Mouse (Mus musculus) thymus, adult 2 months (tissue): ENCODE results near the gene Uqcc3. TPM values are rescaled to one million over a fixed set of nuclear protein-coding genes. Genes with fewer than 3 reads are reported as not detected.
"Not testable (repeated sequence)": the region's sequence is repeated elsewhere in the genome, so short reads cannot be mapped to it uniquely, and the experiment has no call there.

Experiments used
- DNase-seq: peaks from one replicate; pipeline ENCODE4 v3.0.0; 2021
- H3K27ac ChIP-seq: fragments of 200-500 bp; 2 replicates; pipeline ENCODE4 v1.5.1; 2012; ENCODE audit warnings: low read length, control low read depth; ENCODE audit not compliant: control insufficient read depth, insufficient read depth
- H3K27me3 ChIP-seq: fragments of 200-500 bp; 2 replicates; pipeline ENCODE4 v1.6.1; 2012; ENCODE audit warnings: mild to moderate bottlenecking, low read length, moderate library complexity, mixed read lengths; ENCODE audit not compliant: control insufficient read depth, insufficient read depth
- H3K36me3 ChIP-seq: fragments of 200-500 bp; 2 replicates; pipeline ENCODE4 v1.6.1; 2012; ENCODE audit warnings: mild to moderate bottlenecking, low read length, moderate library complexity; ENCODE audit not compliant: control insufficient read depth, insufficient read depth
- H3K4me1 ChIP-seq: fragments of 200-500 bp; replicated peaks from 2 replicates; pipeline ENCODE4 v1.6.1; 2012; ENCODE audit warnings: low read length; ENCODE audit not compliant: control insufficient read depth, insufficient read depth
- H3K4me3 ChIP-seq: fragments of 200-500 bp; 2 replicates; pipeline ENCODE4 v1.5.1; 2012; ENCODE audit warnings: mild to moderate bottlenecking, low read length, control low read depth, moderate library complexity; ENCODE audit not compliant: control insufficient read depth, insufficient read depth
- CTCF ChIP-seq: fragments of 200-500 bp; IDR thresholded peaks from 2 replicates; pipeline ENCODE4 v1.5.1; 2012; ENCODE audit warnings: mild to moderate bottlenecking, control low read depth, low read length, moderate library complexity, borderline replicate concordance; ENCODE audit not compliant: control insufficient read depth, poor library complexity, insufficient read depth; ENCODE audit errors: extremely low read depth
- POLR2A ChIP-seq: fragments of 200-500 bp; IDR thresholded peaks from 2 replicates; pipeline ENCODE4 v1.6.1; 2012; ENCODE audit warnings: mild to moderate bottlenecking, low read length, control low read depth, moderate library complexity; ENCODE audit not compliant: control insufficient read depth, poor library complexity, insufficient read depth; ENCODE audit errors: extremely low read depth
- WGBS: fragments of 180-500 bp; shearing (Covaris S2); methylation state at CpG from one replicate; pipeline ENCODE4 v1.1.7; 2018; 5-methylcytosine and 5-hydroxymethylcytosine counted together
- polyA plus RNA-seq: library from polyadenylated mRNA; depleted of rRNA; stranded (reverse); fragments of >200 nt; gene quantifications from 2 replicates; pipeline ENCODE4 v1.2.3, GENCODE M21; 2012

Uqcc3 gene
- polyA plus RNA-seq, 1 experiment = 39.2 TPM

GRCm38 (mm10) chr19:8871267-8872186, 9.2 kb downstream of the Uqcc3 start, which contains the start of gene Ubxn1:
Ubxn1 (plus strand) TSS chr19:8871496.
- no peaks in the 10 kb centered on the region for H3K27me3 ChIP-seq
- TF ChIP-seq POLR2A (peak; percentile 63; the same call in 1 of the 2 replicates), CTCF (0 out of 2 replicates have a peak, but pooled peaks have one; percentile 21)
- H3K4me1 ChIP-seq = peaks cover 9% of the 10 kb centered on the region
- DNase-seq = peak; percentile 99
- H3K36me3 ChIP-seq = peaks cover 18% of the 10 kb centered on the region
- under 1% methylated on average over 59 of the region's 59 CpGs for WGBS
- H3K4me3 ChIP-seq = peak within 1 kb of the TSS; percentile 92
- H3K27ac ChIP-seq = peak within 1 kb of the TSS; percentile 35

GRCm38 (mm10) chr19:8870838-8871237, 9.9 kb downstream of the Uqcc3 start:
- Histone ChIP-seq H3K4me1 (peaks cover 9% of the 10 kb centered on the region), H3K36me3 (peaks cover 18% of the 10 kb centered on the region), H3K4me3 (peak overlapping the region; percentile 92), H3K27me3 (no peaks in the 10 kb centered on the region), H3K27ac (peak overlapping the region; percentile 35)
- 24% methylated on average over 9 of the region's 9 CpGs for WGBS
- no peak for DNase-seq
- TF ChIP-seq CTCF (no peak), POLR2A (no peak)

DNA sequence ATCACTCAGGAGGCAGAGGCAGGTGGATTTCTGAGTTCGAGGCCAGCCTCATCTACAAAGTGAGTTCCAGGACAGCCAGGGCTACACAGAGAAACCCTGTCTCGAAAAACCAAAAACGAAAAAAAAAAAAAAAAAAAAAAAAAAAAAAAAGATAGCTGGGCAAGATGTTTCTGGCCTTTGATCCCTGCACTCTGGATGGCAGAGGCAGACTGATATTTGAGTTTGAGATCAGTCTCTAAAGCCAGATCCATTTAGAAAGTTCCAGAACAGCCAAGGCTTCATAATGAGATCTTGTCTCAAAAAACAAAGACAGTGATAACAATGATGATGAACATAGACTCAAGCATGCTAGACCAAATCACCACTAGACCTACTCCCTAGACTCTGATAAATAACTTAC, 10.3 kb downstream of the Uqcc3 start:
- WGBS = 66% methylated on average over 3 of the region's 3 CpGs
- H3K27ac ChIP-seq, H3K4me1 ChIP-seq, H3K27me3 ChIP-seq, DNase-seq, H3K4me3 ChIP-seq: not testable (repeated sequence)
- peaks cover 18% of the 10 kb centered on the region for H3K36me3 ChIP-seq

GRCm38 (mm10) chr19:8864265-8864664, 16.5 kb downstream of the Uqcc3 start:
- Histone ChIP-seq H3K4me1 (no peaks in the 10 kb centered on the region), H3K27ac (no peak overlapping the region), H3K36me3 (no peaks in the 10 kb centered on the region), H3K27me3 (no peaks in the 10 kb centered on the region), H3K4me3 (no peak overlapping the region)
- 90% methylated on average over 6 of the region's 6 CpGs for WGBS
- no peak for DNase-seq
- no peak for TF ChIP-seq CTCF
- TF ChIP-seq POLR2A = no peak

DNA sequence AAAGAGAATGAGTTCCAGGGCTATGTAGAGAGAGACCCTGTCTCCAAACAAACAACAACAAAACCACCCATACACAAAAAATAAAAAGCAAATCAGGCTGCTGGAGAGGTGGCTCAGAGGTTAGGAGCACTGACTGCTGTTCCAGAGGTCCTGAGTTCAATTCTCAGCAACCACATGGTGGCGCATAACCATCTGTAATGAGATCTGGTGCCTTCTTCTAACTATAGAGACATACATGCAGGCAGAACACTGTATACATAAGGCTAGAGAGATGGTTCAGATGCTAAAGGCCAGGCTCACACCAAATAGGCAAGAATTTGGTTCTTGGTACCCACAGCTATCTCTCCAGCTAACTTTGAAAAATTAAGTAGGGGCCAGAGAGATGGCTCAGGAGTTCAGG, 21.7 kb downstream of the Uqcc3 start:
- no peaks in the 10 kb centered on the region for H3K4me1 ChIP-seq
- peak; percentile 61 for DNase-seq
- TF ChIP-seq POLR2A (no peak), CTCF (no peak)
- H3K27ac ChIP-seq = no peak overlapping the region
- no peak overlapping the region for H3K4me3 ChIP-seq
- no peaks in the 10 kb centered on the region for H3K27me3 ChIP-seq
- no peaks in the 10 kb centered on the region for H3K36me3 ChIP-seq
- 39% methylated on average over 1 of the region's 1 CpGs for WGBS

GRCm38 (mm10) chr19:8857689-8858088, 23.0 kb downstream of the Uqcc3 start:
- Histone ChIP-seq H3K27ac (no peak overlapping the region), H3K27me3 (no peaks in the 10 kb centered on the region), H3K4me1 (no peaks in the 10 kb centered on the region), H3K4me3 (no peak overlapping the region), H3K36me3 (no peaks in the 10 kb centered on the region)
- peak; percentile 50 for DNase-seq
- 33% methylated on average over 4 of the region's 4 CpGs for WGBS
- no peak for TF ChIP-seq CTCF

GRCm38 (mm10) chr19:8853117-8853516, 27.6 kb downstream of the Uqcc3 start:
- WGBS = 91% methylated on average over 3 of the region's 3 CpGs
- Histone ChIP-seq H3K36me3 (no peaks in the 10 kb centered on the region), H3K27ac (no peak overlapping the region), H3K4me3 (no peak overlapping the region), H3K4me1 (no peaks in the 10 kb centered on the region), H3K27me3 (no peaks in the 10 kb centered on the region)
- TF ChIP-seq CTCF (no peak), POLR2A (no peak)
- DNase-seq = no peak
